Mouse (Mus musculus): ENCODE results near the gene Ano4.

Ano4 gene

GRCm38 (mm10) chr10:89280402-89280801 is 64.2 kb downstream of the Ano4 start:
- DNase-seq (ENCODE audit: low spot score in 2 of 2), result no peak

GRCm38 (mm10) chr10:89273001-89273680 is 71.4 kb downstream of the Ano4 start:
- no peak for DNase-seq (ENCODE audit: low spot score in 2 of 2)

- no peak for DNase-seq (ENCODE audit: low spot score in 2 of 2)
Observed at GRCm38 (mm10) chr10:89267312-89267711, 77.2 kb downstream of the Ano4 start.

- no peak for DNase-seq (ENCODE audit: low spot score in 2 of 2)
Observed at GRCm38 (mm10) chr10:89263396-89263795, 81.2 kb downstream of the Ano4 start.

GRCm38 (mm10) chr10:89257457-89258381 is 86.8 kb downstream of the Ano4 start:
- no peak for DNase-seq (ENCODE audit: low spot score in 2 of 2)

GRCm38 (mm10) chr10:89256762-89257456 is 87.7 kb downstream of the Ano4 start:
- no peak for DNase-seq (ENCODE audit: low spot score in 2 of 2)

GRCm38 (mm10) chr10:89254765-89255164 is 89.8 kb downstream of the Ano4 start:
- no peak for DNase-seq (ENCODE audit: low spot score in 2 of 2)

- DNase-seq (ENCODE audit: low spot score in 2 of 2), result no peak
Observed at GRCm38 (mm10) chr10:89253799-89254198, 90.8 kb downstream of the Ano4 start.

- DNase-seq (ENCODE audit: low spot score in 2 of 2), result no peak
Observed at GRCm38 (mm10) chr10:89252636-89253035, 91.9 kb downstream of the Ano4 start.

- no peak for DNase-seq (ENCODE audit: low spot score in 2 of 2)
Observed at GRCm38 (mm10) chr10:89243808-89244207, 100.8 kb downstream of the Ano4 start.

GRCm38 (mm10) chr10:89224524-89224923 is 120.0 kb downstream of the Ano4 start:
- no peak for DNase-seq (ENCODE audit: low spot score in 2 of 2)

- no peak for DNase-seq (ENCODE audit: low spot score in 2 of 2)
Observed at GRCm38 (mm10) chr10:89222284-89222989, 122.1 kb downstream of the Ano4 start.

GRCm38 (mm10) chr10:89216078-89216477 is 128.5 kb downstream of the Ano4 start:
- DNase-seq (ENCODE audit: low spot score in 2 of 2), result no peak

GRCm38 (mm10) chr10:89205858-89206257 is 138.7 kb downstream of the Ano4 start:
- no peak for DNase-seq (ENCODE audit: low spot score in 2 of 2)

- no peak for DNase-seq (ENCODE audit: low spot score in 2 of 2)
Observed at GRCm38 (mm10) chr10:89196444-89196843, 148.1 kb downstream of the Ano4 start.

- DNase-seq (ENCODE audit: low spot score in 2 of 2), result no peak
Observed at GRCm38 (mm10) chr10:89195068-89195467, 149.5 kb downstream of the Ano4 start.

- no peak for DNase-seq (ENCODE audit: low spot score in 2 of 2)
Observed at GRCm38 (mm10) chr10:89194440-89194839, 150.1 kb downstream of the Ano4 start.

GRCm38 (mm10) chr10:89177921-89178320 is 166.6 kb downstream of the Ano4 start:
- no peak for DNase-seq (ENCODE audit: low spot score in 2 of 2)

GRCm38 (mm10) chr10:89164533-89164932 is 180.0 kb downstream of the Ano4 start:
- no peak for DNase-seq (ENCODE audit: low spot score in 2 of 2)

- no peak for DNase-seq (ENCODE audit: low spot score in 2 of 2)
Observed at GRCm38 (mm10) chr10:89155502-89155901, 189.1 kb downstream of the Ano4 start.

- no peak for DNase-seq (ENCODE audit: low spot score in 2 of 2)
Observed at GRCm38 (mm10) chr10:89154797-89155465, 189.6 kb downstream of the Ano4 start.

All from natural killer cell, adult 2 months (primary cell).